Mouse (Mus musculus): ENCODE measurements around the gene Atf1.
"Not testable (repeated sequence)": the region's sequence is repeated elsewhere in the genome, so short reads cannot be mapped to it uniquely, and the experiment has no call there.

Atf1 gene

GRCm38 (mm10) chr15:100216173-100216572 lies 11.4 kb upstream of the Atf1 start:
- no peak for DNase-seq

DNA sequence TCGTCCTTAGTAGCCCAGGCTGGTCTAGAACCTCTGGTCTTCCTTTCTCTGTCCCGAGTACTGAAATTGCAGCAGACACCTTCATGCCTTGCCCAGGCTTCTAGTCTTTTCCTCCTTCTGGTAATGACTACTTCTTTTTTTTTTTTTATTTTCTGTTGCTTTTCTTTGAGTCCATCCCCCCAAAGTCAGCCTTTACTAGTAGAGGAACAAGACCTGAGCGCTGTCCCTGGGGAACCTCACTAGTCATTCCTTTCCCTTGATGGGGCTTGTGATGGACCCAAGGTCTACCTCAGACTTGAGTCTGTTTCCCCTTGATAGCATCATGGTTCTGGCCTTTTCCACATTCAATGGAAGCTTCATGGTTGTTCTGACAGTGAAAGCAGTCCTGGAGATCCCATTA lies 9.6 kb upstream of the Atf1 start:
- DNase-seq: no peak

- DNase-seq: no peak
These were observed 8.2 kb upstream of the Atf1 start for GRCm38 (mm10) chr15:100219396-100219795.

DNA sequence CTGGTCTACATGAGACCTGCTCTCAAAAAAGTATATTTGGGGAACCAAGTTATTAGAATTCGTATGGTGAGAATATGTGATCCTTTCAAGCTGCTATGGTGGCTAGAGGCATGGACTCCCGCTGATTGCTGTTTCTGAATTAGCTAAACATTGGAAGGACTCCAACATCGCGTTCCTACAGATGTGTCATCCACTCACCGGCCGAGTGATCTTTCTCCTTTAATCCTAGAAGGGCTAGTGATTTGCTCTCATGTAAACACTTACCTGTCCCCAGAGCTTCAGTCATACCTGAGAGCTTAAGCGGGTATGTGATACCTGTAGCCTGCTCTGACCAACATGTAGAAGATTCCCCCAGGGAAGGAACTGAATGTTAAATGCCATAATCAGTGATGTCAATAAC lies 6.7 kb upstream of the Atf1 start:
- no peak for DNase-seq

GRCm38 (mm10) chr15:100225381-100225780 lies 2.2 kb upstream of the Atf1 start:
- no peak for DNase-seq

GRCm38 (mm10) chr15:100225891-100226290 lies 1.7 kb upstream of the Atf1 start:
- DNase-seq: no peak

GRCm38 (mm10) chr15:100227031-100227662 lies 472 bp upstream of the Atf1 start:
- no peak for DNase-seq

DNA sequence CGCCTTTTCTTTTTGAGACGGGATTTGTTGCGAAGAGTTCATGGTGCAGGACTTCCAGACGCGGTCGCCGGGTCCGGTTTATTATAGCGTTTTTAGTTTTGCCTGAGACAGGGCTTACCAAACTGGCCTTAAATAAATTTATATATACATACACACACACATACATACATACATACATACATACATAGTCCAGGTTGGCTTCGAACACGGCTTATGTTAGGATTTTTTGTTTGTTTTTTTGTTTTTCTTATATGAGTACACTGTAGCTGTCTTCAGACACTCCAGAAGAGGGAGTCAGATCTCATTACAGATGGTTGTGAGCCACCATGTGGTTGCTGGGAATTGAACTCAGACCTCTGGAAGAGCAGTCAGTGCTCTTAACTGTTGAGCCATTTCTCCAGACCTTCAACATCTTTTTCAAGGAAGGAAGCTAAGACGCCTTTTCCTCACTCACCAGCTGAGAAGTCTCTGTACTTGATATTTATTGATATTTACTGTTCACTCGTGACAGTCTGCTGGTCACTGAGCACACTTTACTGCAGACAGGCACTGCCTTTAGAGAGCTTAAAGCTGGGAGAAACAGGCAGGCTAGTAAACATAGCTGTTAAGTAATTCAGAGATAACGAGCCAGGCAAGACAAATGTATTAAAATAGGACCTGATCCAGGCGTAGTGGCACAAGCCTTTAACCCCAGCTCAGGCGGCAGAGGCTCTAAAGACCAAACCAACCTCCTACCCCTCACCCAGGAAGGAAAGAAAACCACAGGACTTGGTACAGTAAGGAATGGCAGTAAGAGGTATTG lies 1.1 kb downstream of the Atf1 start:
- no peak for DNase-seq

- DNase-seq: no peak
These were observed 3.0 kb downstream of the Atf1 start for GRCm38 (mm10) chr15:100230655-100231054.

DNA sequence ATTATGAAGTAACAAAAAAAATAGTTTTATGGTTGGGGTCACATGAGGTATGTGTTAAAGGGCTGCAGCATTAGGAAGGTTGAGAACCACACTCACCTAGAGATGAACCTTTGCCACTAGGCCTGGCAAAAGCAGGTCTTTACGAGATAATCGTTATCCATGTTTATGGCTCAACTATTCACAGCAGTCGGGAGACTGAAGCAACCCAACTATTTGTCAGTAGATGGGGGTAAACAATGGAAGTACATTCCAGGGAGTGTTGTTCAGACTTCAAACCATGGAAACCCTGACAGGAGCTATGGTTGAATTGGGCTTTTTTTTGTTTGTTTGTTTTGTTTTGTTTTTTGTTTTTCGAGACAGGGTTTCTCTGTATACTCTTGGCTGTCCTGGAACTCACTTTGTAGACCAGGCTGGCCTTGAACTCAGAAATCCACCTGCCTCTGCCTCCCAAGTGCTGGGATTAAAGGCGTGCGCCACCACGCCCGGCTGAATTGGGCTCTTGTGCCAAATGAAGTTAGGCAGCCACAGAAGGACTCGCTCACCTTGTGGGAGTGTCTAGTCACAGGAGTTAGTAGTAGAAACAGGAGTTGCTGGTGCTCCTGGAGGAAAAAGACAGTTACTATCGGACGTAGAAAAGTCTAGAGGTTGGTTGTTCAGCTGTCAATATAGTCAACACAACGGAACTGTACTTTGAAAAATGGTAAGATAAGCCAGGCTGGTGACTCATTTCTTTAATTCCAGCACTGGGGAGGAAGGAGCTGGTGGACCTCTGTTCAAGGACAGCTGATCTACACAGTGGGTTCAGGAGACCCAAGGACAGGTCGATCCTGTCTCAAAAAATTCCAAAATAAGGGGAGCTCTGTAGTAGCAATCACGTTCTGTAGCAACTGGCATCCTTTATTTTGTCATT lies 4.3 kb downstream of the Atf1 start:
- DNase-seq: no peak

DNA sequence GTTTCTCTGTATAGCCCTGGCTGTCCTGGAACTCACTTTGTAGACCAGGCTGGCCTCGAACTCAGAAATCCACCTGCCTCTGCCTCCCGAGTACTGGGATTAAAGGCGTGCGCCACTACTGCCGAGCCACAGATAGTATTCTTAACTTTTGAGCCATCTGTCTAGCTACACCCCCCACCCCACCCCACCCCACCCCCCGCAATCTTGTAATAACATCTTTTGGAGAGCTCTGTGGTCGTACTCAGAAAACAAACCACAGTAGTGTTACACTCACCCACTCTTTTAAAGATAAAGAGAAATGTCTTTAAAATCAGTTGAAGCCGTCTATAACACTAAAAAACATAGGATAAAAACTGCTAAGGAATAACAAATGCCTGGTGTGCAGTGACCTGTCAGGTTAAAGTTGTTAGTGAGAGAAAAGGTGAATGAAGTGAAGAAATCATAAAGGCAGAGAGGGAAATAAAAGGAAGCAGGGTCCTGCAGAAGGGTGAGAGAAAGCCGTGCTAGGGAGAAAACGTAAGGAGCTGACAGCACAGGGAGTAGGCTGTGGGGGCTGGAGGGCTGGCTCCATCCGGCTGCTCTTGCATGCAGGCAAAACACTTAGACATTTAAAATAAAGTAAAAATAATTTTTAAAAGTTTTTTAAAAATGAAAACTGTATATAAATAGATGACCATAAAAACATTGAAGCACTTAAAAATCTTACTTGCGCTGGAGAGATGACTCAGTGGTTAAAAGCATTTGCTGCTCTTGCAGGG lies 7.8 kb downstream of the Atf1 start:
- no peak for DNase-seq

- no peak for DNase-seq
These were observed 9.3 kb downstream of the Atf1 start for GRCm38 (mm10) chr15:100236952-100237351.

DNA sequence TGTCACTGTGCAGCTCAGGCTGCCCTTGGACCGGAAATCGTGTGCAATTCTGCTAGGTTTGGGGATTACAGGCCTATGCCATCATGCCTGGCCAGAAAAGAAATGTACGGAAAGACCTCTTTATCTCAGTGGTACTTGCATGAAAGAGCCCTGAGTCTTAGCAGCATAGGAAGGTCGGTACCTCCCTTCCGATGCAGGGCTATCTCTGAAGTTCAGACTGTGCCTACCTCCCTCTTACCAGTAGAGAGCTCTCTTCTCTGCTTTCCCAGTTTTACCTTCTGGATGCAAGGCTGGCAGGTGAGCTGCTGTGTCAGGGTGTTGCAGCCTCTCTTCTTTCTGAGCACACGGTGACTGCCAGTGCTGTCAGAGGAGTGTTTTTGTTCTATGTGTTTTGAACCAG lies 14.2 kb downstream of the Atf1 start:
- no peak for DNase-seq

DNA sequence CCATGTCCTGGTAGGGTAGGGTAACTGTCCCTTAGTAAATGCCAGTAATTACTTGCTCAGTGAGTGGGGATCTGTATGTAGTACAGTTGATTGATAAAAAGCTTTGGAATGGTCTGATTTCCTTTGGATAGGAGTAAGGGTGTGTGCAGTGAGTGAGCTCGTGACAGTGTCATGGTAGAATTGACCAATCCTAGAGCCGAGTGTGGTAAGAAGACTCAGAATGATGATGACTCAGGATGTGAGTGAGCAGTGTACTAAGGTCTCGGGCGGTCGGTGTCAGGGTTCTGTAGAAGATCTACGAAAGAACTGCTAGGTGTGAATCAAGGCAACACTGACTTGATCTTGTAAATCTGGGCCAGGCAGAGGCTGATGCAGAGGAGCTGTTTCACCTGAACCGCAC lies 18.3 kb downstream of the Atf1 start:
- DNase-seq: no peak

DNA sequence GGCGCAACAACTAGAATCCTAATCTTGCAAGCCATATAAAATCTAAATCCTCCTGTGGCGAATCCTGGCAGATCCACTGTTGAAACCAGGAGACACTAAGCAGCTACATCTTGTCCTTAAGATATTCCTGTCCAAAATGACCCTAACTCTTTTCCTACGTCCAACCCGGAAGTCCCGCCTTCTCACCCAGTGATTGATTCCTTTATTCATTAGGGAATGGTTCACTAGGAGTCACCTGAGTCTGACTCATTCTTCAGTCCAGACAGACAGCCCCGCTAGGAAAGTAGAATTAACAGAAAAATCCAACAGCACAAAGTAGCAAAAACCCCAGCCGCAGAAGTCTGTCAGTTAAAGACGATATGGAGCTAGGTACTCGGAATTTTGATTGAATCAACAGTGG lies 19.7 kb downstream of the Atf1 start:
- DNase-seq: no peak

DNA sequence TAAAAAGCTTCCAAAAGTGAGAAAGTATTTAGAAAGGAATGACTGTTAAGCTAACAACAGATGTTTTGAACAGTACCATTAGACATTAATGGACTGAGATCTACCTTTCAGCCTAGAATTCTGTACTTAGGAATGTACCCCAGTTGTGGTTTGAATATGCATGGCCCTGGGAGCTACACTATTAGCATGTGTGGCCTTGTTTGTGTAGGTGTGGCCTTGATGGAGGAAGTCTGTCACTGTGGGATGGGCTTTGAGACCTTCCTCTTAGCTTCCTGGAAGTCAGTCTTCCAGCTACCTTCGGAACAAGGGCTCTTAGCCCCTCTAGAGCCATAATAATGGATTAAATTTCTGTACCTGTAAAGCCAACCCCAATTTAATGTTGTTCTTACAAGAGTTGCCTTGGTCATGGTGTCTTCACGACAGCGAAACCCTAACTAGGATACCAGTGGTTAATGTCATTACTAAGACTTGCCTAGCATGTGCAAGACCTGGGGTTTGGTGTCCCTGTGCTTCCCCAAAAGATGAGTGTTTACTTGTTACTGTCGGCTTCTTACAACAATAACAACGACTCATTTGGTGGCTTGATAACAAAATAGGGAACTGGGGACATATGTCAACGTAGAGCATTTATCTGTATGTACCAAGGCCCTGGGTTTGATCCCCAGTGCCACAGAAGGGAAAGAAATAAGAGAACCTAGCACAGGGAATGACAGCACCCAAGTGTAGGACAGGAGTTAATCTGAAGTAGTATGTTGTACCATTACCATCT lies 21.2 kb downstream of the Atf1 start:
- DNase-seq: no peak

DNA sequence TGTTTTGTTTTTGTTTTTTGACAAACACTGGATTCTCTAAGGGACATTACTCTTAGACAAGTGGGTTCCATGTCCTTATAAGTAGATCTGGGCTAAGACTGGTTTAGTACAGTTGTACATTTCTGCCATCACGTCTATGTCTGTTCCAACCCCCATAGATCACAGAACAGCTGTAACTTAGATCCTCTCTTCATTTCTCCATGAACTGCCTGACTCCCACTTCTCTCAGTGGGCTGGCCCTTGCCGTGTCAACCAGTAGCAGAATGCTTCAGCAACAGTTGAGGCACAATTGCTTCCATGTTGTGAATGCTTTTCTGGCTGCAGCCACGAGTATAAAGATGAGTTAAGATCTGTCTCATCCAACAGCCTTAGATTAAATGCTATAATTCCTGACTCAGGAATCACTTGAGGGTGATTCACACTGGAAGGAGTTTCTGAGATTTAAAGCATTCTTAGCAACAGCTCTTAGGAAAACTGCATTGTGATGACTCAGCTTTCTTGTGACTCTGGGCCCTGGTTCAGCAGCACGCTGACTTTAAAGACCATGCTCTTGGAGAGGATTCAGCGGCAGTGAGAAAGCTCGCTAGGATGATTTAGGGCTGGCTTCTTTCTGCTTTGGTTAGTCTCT lies 23.6 kb downstream of the Atf1 start:
- no peak for DNase-seq

DNA sequence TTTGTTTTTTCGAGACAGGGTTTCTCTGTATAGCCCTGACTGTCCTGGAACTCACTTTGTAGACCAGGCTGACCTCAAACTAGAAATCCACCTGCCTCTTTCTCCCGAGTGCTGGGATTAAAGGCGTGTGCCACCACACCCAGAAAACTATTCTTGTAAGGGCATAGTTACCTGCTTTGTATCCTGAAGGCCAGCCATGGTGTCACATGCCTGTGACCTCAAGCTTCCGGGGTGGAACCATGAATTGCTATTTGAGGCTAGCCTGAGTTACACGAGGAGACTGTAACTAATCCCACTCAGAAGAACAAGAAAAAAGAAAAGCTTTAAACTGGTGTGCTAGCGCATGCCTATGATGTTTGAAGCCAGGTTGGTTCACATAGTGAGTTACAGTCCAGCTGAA lies 28.8 kb downstream of the Atf1 start:
- DNase-seq: no peak

DNA sequence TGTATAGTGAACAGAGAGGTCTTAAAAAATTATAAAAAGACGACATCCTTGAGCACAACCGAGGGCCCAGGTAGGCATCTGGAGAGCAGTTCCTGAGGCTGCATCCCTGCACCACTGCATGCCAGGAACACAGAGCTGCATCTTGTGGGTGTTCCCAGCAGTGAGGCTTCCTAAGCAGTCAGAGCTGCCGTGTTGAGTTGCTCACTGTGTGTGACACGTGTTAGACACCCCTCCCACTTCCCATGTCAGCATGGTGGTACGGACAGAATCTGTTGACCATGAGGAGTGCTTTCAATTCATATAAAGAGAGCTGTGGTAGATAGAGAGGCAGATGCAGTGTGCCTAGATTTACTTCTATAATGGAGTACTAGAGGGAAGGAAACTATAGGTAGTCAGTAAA lies 29.7 kb downstream of the Atf1 start:
- no peak for DNase-seq

DNA sequence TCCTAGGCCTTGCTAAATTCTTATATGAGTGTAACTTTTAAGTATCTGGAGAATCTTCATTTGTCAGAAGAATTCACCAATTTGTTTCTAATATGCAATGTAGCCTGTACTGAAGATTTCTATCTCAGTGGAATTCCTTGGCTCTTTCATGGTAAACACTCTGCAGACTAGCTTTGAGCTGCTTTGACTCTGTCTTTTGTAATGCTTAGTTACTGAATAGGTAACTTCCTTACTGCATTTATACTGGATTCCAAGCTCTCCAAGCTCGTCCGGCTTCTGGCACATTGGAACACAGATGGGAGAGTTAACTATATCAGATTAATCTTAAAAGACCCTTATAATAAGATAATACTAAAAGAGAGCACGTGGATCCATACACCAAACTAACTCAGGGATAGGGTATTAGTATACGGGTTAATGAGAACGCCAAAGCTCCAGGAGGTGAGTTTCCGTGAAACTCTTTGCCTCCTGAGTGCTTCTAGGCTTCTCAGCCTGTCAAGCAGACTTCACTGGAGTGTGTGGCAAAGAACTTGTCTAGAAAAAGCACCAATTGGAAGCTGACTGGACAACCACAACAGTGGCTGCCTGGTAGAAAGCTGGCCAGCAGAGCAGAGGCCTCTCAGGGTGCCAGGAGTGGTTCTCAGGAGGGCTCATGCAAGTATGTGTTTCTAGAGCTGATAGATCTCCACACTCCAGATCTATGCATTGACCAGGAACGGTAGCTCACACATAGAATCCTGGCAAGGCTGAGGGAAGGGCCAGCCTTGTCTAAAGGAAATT lies 31.2 kb downstream of the Atf1 start:
- no peak for DNase-seq

- not testable (repeated sequence) for DNase-seq
These were observed 32.7 kb downstream of the Atf1 start for GRCm38 (mm10) chr15:100260351-100260750.
